Mouse (Mus musculus) right cerebral cortex, postnatal 25 days (tissue): ENCODE data around the gene Srbd1.

Source experiments
- DNase-seq: peaks from one replicate; pipeline ENCODE4 v3.0.0; 2022

The Srbd1 gene

GRCm38 (mm10) chr17:86030016-86030415 is 115.0 kb downstream of the Srbd1 start:
- DNase-seq: no peak

- DNase-seq: no peak
These were observed 115.8 kb downstream of the Srbd1 start for GRCm38 (mm10) chr17:86029175-86029574.

- DNase-seq: no peak
These were observed 117.3 kb downstream of the Srbd1 start for GRCm38 (mm10) chr17:86027577-86028199.

- no peak for DNase-seq
These were observed 120.4 kb downstream of the Srbd1 start for GRCm38 (mm10) chr17:86024589-86024988.

GRCm38 (mm10) chr17:86022366-86022765 is 122.6 kb downstream of the Srbd1 start:
- no peak for DNase-seq

GRCm38 (mm10) chr17:86021815-86022214 is 123.2 kb downstream of the Srbd1 start:
- DNase-seq: no peak

- no peak for DNase-seq
These were observed 123.7 kb downstream of the Srbd1 start for GRCm38 (mm10) chr17:86021231-86021630.

GRCm38 (mm10) chr17:86019793-86020192 is 125.2 kb downstream of the Srbd1 start:
- no peak for DNase-seq

GRCm38 (mm10) chr17:86014246-86014645 is 130.7 kb downstream of the Srbd1 start:
- DNase-seq: no peak

GRCm38 (mm10) chr17:86012576-86012975 is 132.4 kb downstream of the Srbd1 start:
- DNase-seq: no peak

GRCm38 (mm10) chr17:86011849-86012248 is 133.1 kb downstream of the Srbd1 start:
- no peak for DNase-seq

- no peak for DNase-seq
These were observed 136.6 kb downstream of the Srbd1 start for GRCm38 (mm10) chr17:86008401-86008800.

- DNase-seq: no peak
These were observed 142.9 kb downstream of the Srbd1 start for GRCm38 (mm10) chr17:86002113-86002512.

GRCm38 (mm10) chr17:86001667-86002066 is 143.3 kb downstream of the Srbd1 start:
- no peak for DNase-seq

GRCm38 (mm10) chr17:85995727-85996126 is 149.2 kb downstream of the Srbd1 start:
- DNase-seq: peak; percentile 31

- no peak for DNase-seq
These were observed 149.9 kb downstream of the Srbd1 start for GRCm38 (mm10) chr17:85995086-85995485.

- DNase-seq: no peak
These were observed 155.8 kb downstream of the Srbd1 start for GRCm38 (mm10) chr17:85989058-85989769.

- no peak for DNase-seq
These were observed 157.4 kb downstream of the Srbd1 start for GRCm38 (mm10) chr17:85987531-85987930.

- no peak for DNase-seq
These were observed 158.4 kb downstream of the Srbd1 start for GRCm38 (mm10) chr17:85986624-85987023.

- DNase-seq: no peak
These were observed 158.8 kb downstream of the Srbd1 start for GRCm38 (mm10) chr17:85986181-85986580.

GRCm38 (mm10) chr17:85985131-85985530 is 159.8 kb downstream of the Srbd1 start:
- no peak for DNase-seq

- DNase-seq: no peak
These were observed 162.7 kb downstream of the Srbd1 start for GRCm38 (mm10) chr17:85982271-85982670.

GRCm38 (mm10) chr17:85981869-85982268 is 163.1 kb downstream of the Srbd1 start:
- DNase-seq: no peak

- DNase-seq: no peak
These were observed 166.1 kb downstream of the Srbd1 start for GRCm38 (mm10) chr17:85978876-85979275.

- DNase-seq: no peak
These were observed 169.9 kb downstream of the Srbd1 start for GRCm38 (mm10) chr17:85975077-85975476.
